Mouse (Mus musculus) embryo, embryonic 9.5 days (tissue): ENCODE measurements around the gene Rbm39.
A peak's percentile ranks its signal among the peaks of the same experiment; 100 is the strongest.
"Not testable (repeated sequence)": the region's sequence is repeated elsewhere in the genome, so short reads cannot be mapped to it uniquely, and the experiment has no call there.

ENCODE experiments used
- DNase-seq: peaks from one replicate; pipeline ENCODE4 v3.0.0-alpha.2; 2017; ENCODE audit errors: extremely low spot score

The Rbm39 gene

GRCm38 (mm10) chr2:156180094-156180821 lies at the start of gene Rbm39:
Gene Rbm39 (minus strand): TSS chr2:156180238.
- DNase-seq: peak; percentile 100

GRCm38 (mm10) chr2:156229171-156229570 lies 49.1 kb upstream of the Rbm39 start:
- DNase-seq: no peak

DNA sequence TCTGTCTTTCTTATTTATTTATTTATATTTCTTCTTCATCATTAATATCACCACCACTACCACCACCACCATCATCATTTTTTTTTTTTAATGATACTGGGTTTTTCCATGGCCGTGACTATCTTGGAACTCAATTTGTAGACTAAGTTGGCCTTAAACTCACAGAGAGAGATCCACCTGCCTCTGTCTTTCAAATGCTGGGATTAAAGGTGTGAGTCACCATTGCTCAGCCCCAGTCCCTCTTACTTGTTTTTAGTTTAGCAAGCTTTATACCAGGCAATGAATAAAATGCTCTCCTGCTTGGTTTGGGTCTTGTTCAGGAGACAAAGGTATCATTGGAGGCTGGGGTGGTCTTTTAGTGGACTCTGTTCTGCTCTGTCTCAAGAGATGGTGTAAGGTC lies 47.7 kb upstream of the Rbm39 start:
- DNase-seq: no peak

DNA sequence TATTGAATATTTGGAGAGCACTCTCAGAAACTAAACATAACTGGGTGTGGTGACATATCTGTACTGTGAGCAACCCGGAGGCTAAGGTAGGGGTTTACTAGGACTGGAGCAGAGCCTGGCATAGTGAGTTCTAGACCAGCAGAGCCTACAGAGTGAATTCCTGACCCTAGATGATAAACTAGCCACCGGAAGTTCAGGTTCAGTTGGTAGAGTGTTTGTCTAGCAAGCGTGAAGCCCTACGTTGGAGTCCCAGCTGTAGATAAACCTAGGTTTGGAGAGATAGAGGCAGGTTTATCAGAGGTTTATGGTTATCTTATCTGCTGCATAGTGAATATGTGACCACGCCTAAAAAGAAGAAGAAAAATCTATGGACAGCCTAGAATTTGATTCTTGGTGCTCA lies 44.0 kb upstream of the Rbm39 start:
- no peak for DNase-seq

GRCm38 (mm10) chr2:156222100-156222499 lies 42.1 kb upstream of the Rbm39 start:
- DNase-seq: no peak

DNA sequence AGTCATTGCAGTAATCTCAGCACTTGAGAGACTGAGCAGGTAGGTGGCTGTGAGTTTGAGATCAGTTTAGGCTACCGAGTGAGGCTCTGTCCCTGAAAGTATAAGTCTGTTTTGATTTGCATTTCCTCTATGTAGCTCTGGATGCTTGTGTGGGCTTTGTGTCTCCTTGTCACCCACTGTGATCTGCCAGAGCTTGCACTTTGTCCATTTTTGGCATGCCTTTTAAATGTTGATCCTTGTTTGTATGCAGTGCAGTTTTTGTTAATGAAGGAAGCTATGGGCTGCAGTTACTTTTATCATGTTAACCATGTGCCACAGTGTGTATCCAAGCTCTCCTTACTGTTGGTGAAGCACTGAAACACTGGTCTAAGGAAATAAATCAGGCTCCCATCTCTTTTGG lies 37.7 kb upstream of the Rbm39 start:
- no peak for DNase-seq

DNA sequence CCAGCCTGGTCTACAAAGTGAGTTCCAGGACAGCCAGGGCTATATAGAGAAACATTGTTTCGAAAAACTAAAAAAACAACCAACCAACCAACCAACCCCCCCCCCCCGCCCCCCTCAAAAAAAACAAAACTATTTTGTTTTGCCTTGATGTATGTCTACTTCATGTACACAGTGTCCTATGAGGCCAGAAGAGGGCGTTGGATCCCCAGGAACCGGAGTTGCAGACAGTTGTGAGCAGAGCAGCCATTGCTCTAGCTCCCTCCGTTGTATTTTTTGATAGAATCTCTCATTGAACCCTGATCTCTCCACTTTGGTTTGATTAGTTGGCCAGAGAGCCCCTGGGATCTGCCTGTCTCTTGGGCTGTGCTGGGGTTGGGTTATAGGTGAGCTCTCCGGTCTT lies 23.9 kb upstream of the Rbm39 start:
- no peak for DNase-seq

GRCm38 (mm10) chr2:156202848-156203437 lies 22.9 kb upstream of the Rbm39 start:
- no peak for DNase-seq

- DNase-seq: no peak
Measured at GRCm38 (mm10) chr2:156201486-156201885, 21.4 kb upstream of the Rbm39 start.

DNA sequence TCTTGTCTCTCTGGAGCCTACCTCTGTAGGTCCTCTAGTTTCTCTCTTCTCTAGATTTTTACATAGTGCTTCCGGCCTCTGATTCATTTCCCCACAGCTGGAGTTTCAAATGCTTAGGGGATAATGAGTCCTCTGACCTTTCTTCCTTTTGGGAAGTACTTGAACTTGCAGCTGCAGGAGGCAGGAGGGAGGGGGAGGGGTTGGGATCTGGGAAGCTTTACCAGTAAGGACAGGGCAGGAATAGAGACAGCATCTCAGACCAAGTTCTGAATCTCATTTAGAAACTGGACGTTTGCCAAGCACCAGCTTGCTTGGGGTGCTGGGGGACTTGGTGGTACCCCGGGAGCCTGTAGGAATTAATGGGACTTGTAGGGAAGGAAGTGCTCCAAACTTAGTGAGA lies 19.9 kb upstream of the Rbm39 start:
- no peak for DNase-seq

GRCm38 (mm10) chr2:156197129-156197911 lies 17.3 kb upstream of the Rbm39 start:
- DNase-seq: no peak

- DNase-seq: peak; percentile 100
Measured at GRCm38 (mm10) chr2:156196302-156197128, 16.5 kb upstream of the Rbm39 start, which contains the start of gene Phf20. Gene Phf20 (plus strand): TSS chr2:156196466.

- DNase-seq: no peak
Measured at GRCm38 (mm10) chr2:156194571-156194970, 14.5 kb upstream of the Rbm39 start.

GRCm38 (mm10) chr2:156193066-156193862 lies 13.2 kb upstream of the Rbm39 start:
- DNase-seq: no peak

- DNase-seq: no peak
Measured at GRCm38 (mm10) chr2:156192068-156192467, 12.0 kb upstream of the Rbm39 start.

GRCm38 (mm10) chr2:156191540-156191939 lies 11.5 kb upstream of the Rbm39 start:
- no peak for DNase-seq

- no peak for DNase-seq
Measured at GRCm38 (mm10) chr2:156190004-156190896, 10.2 kb upstream of the Rbm39 start.

DNA sequence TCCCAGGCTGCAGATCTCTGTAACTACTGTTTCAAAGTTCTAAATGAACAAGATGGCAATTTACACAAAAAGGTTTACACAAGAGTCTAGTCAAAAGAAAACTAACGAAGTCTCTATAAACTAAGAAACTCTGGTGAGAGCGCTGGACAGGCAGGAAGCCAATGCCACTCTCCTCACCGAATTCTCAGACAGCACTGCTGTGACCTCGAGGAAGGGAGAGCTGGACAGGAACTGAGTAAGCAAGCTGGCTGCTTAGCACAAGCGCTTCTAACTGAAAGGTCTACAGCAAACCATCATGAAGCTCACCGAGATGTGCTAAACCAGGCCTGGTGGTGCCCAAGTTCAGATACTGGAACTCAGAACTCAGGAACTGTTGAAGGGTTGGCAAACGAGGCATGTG lies 9.2 kb upstream of the Rbm39 start:
- DNase-seq: not testable (repeated sequence)

DNA sequence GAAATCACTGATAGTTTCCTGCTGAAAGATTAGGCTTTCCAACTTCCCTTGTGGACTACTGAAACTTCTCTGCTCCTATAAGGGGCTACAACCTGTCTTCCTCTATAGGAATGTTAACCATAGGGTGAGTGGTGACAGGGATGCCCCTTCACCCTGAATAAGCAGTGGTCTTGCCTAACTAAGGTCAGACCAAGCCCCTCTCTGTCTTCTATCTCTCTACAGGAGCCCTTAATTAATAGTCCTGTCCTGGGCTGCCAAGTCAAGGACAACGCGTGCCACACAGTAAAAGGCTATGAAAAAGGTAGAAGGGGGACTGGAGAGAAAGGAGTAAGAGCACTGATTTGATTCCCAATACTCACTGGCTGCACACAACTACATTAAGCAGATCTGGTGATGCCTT lies 1.6 kb upstream of the Rbm39 start:
- DNase-seq: no peak
